Mouse (Mus musculus): ENCODE measurements at regions not wholly inside any gene's neighbourhood (a gene's known extent, or its start where the extent isn't known, plus 50 kb on each side); places are given as distances from the start of the nearest gene placed in this dataset.

DNA sequence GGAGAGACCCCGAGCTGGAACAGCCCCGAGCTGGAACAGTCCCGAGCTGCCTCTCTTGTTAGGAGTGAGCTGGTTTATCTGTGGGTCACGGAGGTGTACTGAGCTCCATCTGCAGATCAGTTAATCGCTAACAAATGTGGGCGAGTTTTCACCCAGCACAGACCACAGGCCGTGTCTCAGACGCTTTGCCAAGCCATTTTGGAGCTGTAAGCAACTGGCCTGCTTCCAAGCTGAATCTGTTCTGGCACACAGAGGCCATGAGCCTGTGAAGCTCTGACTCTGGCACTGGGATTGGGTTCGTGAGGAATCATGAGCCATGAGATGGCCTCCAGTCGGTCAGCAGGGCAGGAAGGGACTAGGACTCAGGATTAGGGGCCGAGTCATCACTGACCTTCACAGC lies 265.5 kb downstream of the Prex1 start:
- TF ChIP-seq POLR2A (IDR thresholded peaks at IDR 0.05; ENCODE audit: borderline replicate concordance, extremely low read depth, low read depth, low read length) = no peak
- TF ChIP-seq CTCF (IDR thresholded peaks at IDR 0.05; ENCODE audit: insufficient read depth, low read length) = no peak
